Mouse (Mus musculus): Measurements from ENCODE around the gene Tmem123. TPM values are rescaled to one million over a fixed set of nuclear protein-coding genes. Genes with fewer than 3 reads are reported as not detected.

Gene Tmem123
- polyA plus RNA-seq, 1 experiment from 2014 or later: 140 TPM

GRCm38 (mm10) chr9:7772361-7772760 lies 8.5 kb downstream of the Tmem123 start:
- DNase-seq (ENCODE audit: low spot score, missing footprints) (no peak), ATAC-seq (ENCODE audit: low FRiP score) (no peak)
- no peak overlapping the region for H3K27ac ChIP-seq (ENCODE audit: low read depth, low read length)
- H3K4me2 ChIP-seq: no peak overlapping the region
- peaks cover 12% of the 10 kb centered on the region for H3K4me1 ChIP-seq (ENCODE audit: control insufficient read depth, insufficient read depth, low read length)
- H3K4me3 ChIP-seq (ENCODE audit: low read depth, low read length): no peak overlapping the region
- WGBS: 76% methylated on average over 2 of the region's 2 CpGs
- H3K36me3 ChIP-seq (ENCODE audit: control insufficient read depth, insufficient read depth, low read length): 0 out of 2 replicates have a peak, but pooled peaks cover 4% of the 10 kb centered on the region
- no peak overlapping the region for H3K9ac ChIP-seq (ENCODE audit: low read length)
- no peaks in the 10 kb centered on the region for H3K9me3 ChIP-seq (ENCODE audit: control insufficient read depth, low read length)
- no peaks in the 10 kb centered on the region for H3K27me3 ChIP-seq (ENCODE audit: control insufficient read depth, insufficient read depth, low read length)

- Histone ChIP-seq H3K4me2 (no peak overlapping the region), H3K27me3 (ENCODE audit: control insufficient read depth, insufficient read depth, low read length) (no peaks in the 10 kb centered on the region), H3K9me3 (ENCODE audit: control insufficient read depth, low read length) (no peaks in the 10 kb centered on the region), H3K9ac (ENCODE audit: low read length) (no peak overlapping the region), H3K27ac (ENCODE audit: low read depth, low read length) (no peak overlapping the region), H3K4me3 (ENCODE audit: low read depth, low read length) (no peak overlapping the region), H3K4me1 (ENCODE audit: control insufficient read depth, insufficient read depth, low read length) (peaks cover 7% of the 10 kb centered on the region), H3K36me3 (ENCODE audit: control insufficient read depth, insufficient read depth, low read length) (0 out of 2 replicates have a peak, but pooled peaks cover 4% of the 10 kb centered on the region)
- ATAC-seq (ENCODE audit: low FRiP score) (0 out of 2 replicates have a peak, but pooled peaks have one; percentile 54), DNase-seq (ENCODE audit: low spot score, missing footprints) (no peak)
- 75% methylated on average over 4 of the region's 4 CpGs for WGBS
These were observed 9.1 kb downstream of the Tmem123 start for GRCm38 (mm10) chr9:7772773-7773454.

GRCm38 (mm10) chr9:7773686-7774085 lies 9.8 kb downstream of the Tmem123 start:
- Histone ChIP-seq H3K9me3 (ENCODE audit: control insufficient read depth, low read length) (no peaks in the 10 kb centered on the region), H3K4me2 (no peak overlapping the region), H3K4me1 (ENCODE audit: control insufficient read depth, insufficient read depth, low read length) (peaks cover 4% of the 10 kb centered on the region; the same call in 1 of the 2 replicates), H3K27me3 (ENCODE audit: control insufficient read depth, insufficient read depth, low read length) (no peaks in the 10 kb centered on the region), H3K9ac (ENCODE audit: low read length) (no peak overlapping the region), H3K36me3 (ENCODE audit: control insufficient read depth, insufficient read depth, low read length) (0 out of 2 replicates have a peak, but pooled peaks cover 4% of the 10 kb centered on the region), H3K4me3 (ENCODE audit: low read depth, low read length) (no peak overlapping the region), H3K27ac (ENCODE audit: low read depth, low read length) (no peak overlapping the region)
- DNase-seq (ENCODE audit: low spot score, missing footprints) (no peak), ATAC-seq (ENCODE audit: low FRiP score) (no peak)
- 93% methylated on average over 5 of the region's 5 CpGs for WGBS

GRCm38 (mm10) chr9:7774538-7774937 lies 10.7 kb downstream of the Tmem123 start:
- no peaks in the 10 kb centered on the region for H3K9me3 ChIP-seq (ENCODE audit: control insufficient read depth, low read length)
- ATAC-seq (ENCODE audit: low FRiP score) (no peak), DNase-seq (ENCODE audit: low spot score, missing footprints) (no peak)
- no peak overlapping the region for H3K4me2 ChIP-seq
- H3K36me3 ChIP-seq (ENCODE audit: control insufficient read depth, insufficient read depth, low read length): 0 out of 2 replicates have a peak, but pooled peaks cover 4% of the 10 kb centered on the region
- H3K4me1 ChIP-seq (ENCODE audit: control insufficient read depth, insufficient read depth, low read length): peaks cover 4% of the 10 kb centered on the region; the same call in 1 of the 2 replicates
- H3K27me3 ChIP-seq (ENCODE audit: control insufficient read depth, insufficient read depth, low read length): no peaks in the 10 kb centered on the region
- 92% methylated on average over 10 of the region's 10 CpGs for WGBS
- H3K4me3 ChIP-seq (ENCODE audit: low read depth, low read length): no peak overlapping the region
- H3K9ac ChIP-seq (ENCODE audit: low read length): no peak overlapping the region
- no peak overlapping the region for H3K27ac ChIP-seq (ENCODE audit: low read depth, low read length)

- no peaks in the 10 kb centered on the region for H3K9me3 ChIP-seq (ENCODE audit: control insufficient read depth, low read length)
- H3K36me3 ChIP-seq (ENCODE audit: control insufficient read depth, insufficient read depth, low read length): 0 out of 2 replicates have a peak, but pooled peaks cover 4% of the 10 kb centered on the region
- no peaks in the 10 kb centered on the region for H3K27me3 ChIP-seq (ENCODE audit: control insufficient read depth, insufficient read depth, low read length)
- ATAC-seq (ENCODE audit: low FRiP score) (no peak), DNase-seq (ENCODE audit: low spot score, missing footprints) (no peak)
- no peak overlapping the region for H3K4me3 ChIP-seq (ENCODE audit: low read depth, low read length)
- H3K4me1 ChIP-seq (ENCODE audit: control insufficient read depth, insufficient read depth, low read length): peaks cover 4% of the 10 kb centered on the region; the same call in 1 of the 2 replicates
- no peak overlapping the region for H3K9ac ChIP-seq (ENCODE audit: low read length)
- H3K27ac ChIP-seq (ENCODE audit: low read depth, low read length): no peak overlapping the region
- WGBS: 83% methylated on average over 2 of the region's 2 CpGs
- H3K4me2 ChIP-seq: no peak overlapping the region
These were observed 11.2 kb downstream of the Tmem123 start for GRCm38 (mm10) chr9:7775011-7775410.

- no peaks in the 10 kb centered on the region for H3K9me3 ChIP-seq (ENCODE audit: control insufficient read depth, low read length)
- WGBS: 69% methylated on average over 3 of the region's 3 CpGs
- ATAC-seq (ENCODE audit: low FRiP score) (no peak), DNase-seq (ENCODE audit: low spot score, missing footprints) (no peak)
- H3K27me3 ChIP-seq (ENCODE audit: control insufficient read depth, insufficient read depth, low read length): no peaks in the 10 kb centered on the region
- no peak overlapping the region for H3K9ac ChIP-seq (ENCODE audit: low read length)
- H3K36me3 ChIP-seq (ENCODE audit: control insufficient read depth, insufficient read depth, low read length): 0 out of 2 replicates have a peak, but pooled peaks cover 4% of the 10 kb centered on the region
- no peak overlapping the region for H3K4me3 ChIP-seq (ENCODE audit: low read depth, low read length)
- H3K27ac ChIP-seq (ENCODE audit: low read depth, low read length): no peak overlapping the region
- peaks cover 4% of the 10 kb centered on the region; the same call in 1 of the 2 replicates for H3K4me1 ChIP-seq (ENCODE audit: control insufficient read depth, insufficient read depth, low read length)
- no peak overlapping the region for H3K4me2 ChIP-seq
These were observed 12.1 kb downstream of the Tmem123 start for GRCm38 (mm10) chr9:7775986-7776385.

- Histone ChIP-seq H3K4me3 (ENCODE audit: low read depth, low read length) (no peak overlapping the region), H3K27ac (ENCODE audit: low read depth, low read length) (no peak overlapping the region), H3K27me3 (ENCODE audit: control insufficient read depth, insufficient read depth, low read length) (no peaks in the 10 kb centered on the region), H3K4me1 (ENCODE audit: control insufficient read depth, insufficient read depth, low read length) (peaks cover 4% of the 10 kb centered on the region; the same call in 1 of the 2 replicates), H3K9ac (ENCODE audit: low read length) (no peak overlapping the region), H3K4me2 (no peak overlapping the region), H3K9me3 (ENCODE audit: control insufficient read depth, low read length) (no peaks in the 10 kb centered on the region), H3K36me3 (ENCODE audit: control insufficient read depth, insufficient read depth, low read length) (0 out of 2 replicates have a peak, but pooled peaks cover 4% of the 10 kb centered on the region)
- no peak for ATAC-seq (ENCODE audit: low FRiP score)
- WGBS: 100% methylated on average over 1 of the region's 1 CpGs
- no peak for DNase-seq (ENCODE audit: low spot score, missing footprints)
These were observed 13.1 kb downstream of the Tmem123 start for GRCm38 (mm10) chr9:7776940-7777339.

GRCm38 (mm10) chr9:7777652-7778051 lies 13.8 kb downstream of the Tmem123 start:
- no peak for DNase-seq (ENCODE audit: low spot score, missing footprints)
- 95% methylated on average over 1 of the region's 1 CpGs for WGBS
- Histone ChIP-seq H3K9ac (ENCODE audit: low read length) (no peak overlapping the region), H3K4me1 (ENCODE audit: control insufficient read depth, insufficient read depth, low read length) (peaks cover under 1% of the 10 kb centered on the region; the same call in 1 of the 2 replicates), H3K9me3 (ENCODE audit: control insufficient read depth, low read length) (no peaks in the 10 kb centered on the region), H3K27me3 (ENCODE audit: control insufficient read depth, insufficient read depth, low read length) (no peaks in the 10 kb centered on the region), H3K27ac (ENCODE audit: low read depth, low read length) (no peak overlapping the region), H3K4me2 (no peak overlapping the region), H3K4me3 (ENCODE audit: low read depth, low read length) (no peak overlapping the region), H3K36me3 (ENCODE audit: control insufficient read depth, insufficient read depth, low read length) (0 out of 2 replicates have a peak, but pooled peaks cover 4% of the 10 kb centered on the region)
- no peak for ATAC-seq (ENCODE audit: low FRiP score)

GRCm38 (mm10) chr9:7778771-7779170 lies 14.9 kb downstream of the Tmem123 start:
- no peak overlapping the region for H3K4me2 ChIP-seq
- ATAC-seq (ENCODE audit: low FRiP score): no peak

More at GRCm38 (mm10) chr9:7778771-7779170, 14.9 kb downstream of the Tmem123 start:
- no peaks in the 10 kb centered on the region for H3K36me3 ChIP-seq (ENCODE audit: control insufficient read depth, insufficient read depth, low read length)
- H3K4me1 ChIP-seq (ENCODE audit: control insufficient read depth, insufficient read depth, low read length): no peaks in the 10 kb centered on the region
- H3K27ac ChIP-seq (ENCODE audit: low read depth, low read length): no peak overlapping the region
- WGBS: 89% methylated on average over 7 of the region's 7 CpGs
- H3K4me3 ChIP-seq (ENCODE audit: low read depth, low read length): no peak overlapping the region
- no peaks in the 10 kb centered on the region for H3K27me3 ChIP-seq (ENCODE audit: control insufficient read depth, insufficient read depth, low read length)
- H3K9ac ChIP-seq (ENCODE audit: low read length): no peak overlapping the region
- no peaks in the 10 kb centered on the region for H3K9me3 ChIP-seq (ENCODE audit: control insufficient read depth, low read length)
- DNase-seq (ENCODE audit: low spot score, missing footprints): no peak

Measured in midbrain, embryonic 11.5 days (tissue).